Mouse (Mus musculus) ES-E14 (cell line): ENCODE measurements around the gene 1190005I06Rik.

Experiments used
- MAFK ChIP-seq: IDR thresholded peaks from 2 replicates; pipeline ENCODE4 v1.6.1; 2014; ENCODE audit warnings: mild to moderate bottlenecking, low read depth, low read length, inconsistent platforms; ENCODE audit not compliant: insufficient read depth
- ZC3H11A ChIP-seq: IDR thresholded peaks from 2 replicates; pipeline ENCODE4 v1.6.1; 2012; ENCODE audit warnings: low read depth, mild to moderate bottlenecking, inconsistent platforms, low read length, borderline replicate concordance
- ZNF384 ChIP-seq: IDR thresholded peaks from 2 replicates; pipeline ENCODE4 v1.6.1; 2012; ENCODE audit warnings: low read depth, low read length, inconsistent platforms

GRCm38 (mm10) chr8:120668374-120668905 lies 21.0 kb upstream of the 1190005I06Rik start, which contains the start of gene Emc8:
- no peak for TF ChIP-seq MAFK
- no peak for TF ChIP-seq ZC3H11A
- no peak for TF ChIP-seq ZNF384
